Mouse (Mus musculus) limb, embryonic 10.5 days (tissue): Measurements from ENCODE around the gene Nkain2. TPM values are rescaled to one million over a fixed set of nuclear protein-coding genes. Genes with fewer than 3 reads are reported as not detected.

Experiments used
- DNase-seq: peaks from one replicate; pipeline ENCODE4 v3.0.0-alpha.2; 2017; ENCODE audit warnings: low spot score
- H3K27ac ChIP-seq: fragments of 300-500 bp; sonication (generic); 2 replicates; pipeline ENCODE4 v1.5.1; 2016; ENCODE audit warnings: mild to moderate bottlenecking
- H3K27me3 ChIP-seq: fragments of 300-500 bp; sonication (generic); 2 replicates; pipeline ENCODE4 v1.6.1; 2016; ENCODE audit warnings: low read depth, mild to moderate bottlenecking; ENCODE audit not compliant: poor library complexity, severe bottlenecking
- H3K36me3 ChIP-seq: fragments of 300-500 bp; sonication (generic); 2 replicates; pipeline ENCODE4 v1.6.1; 2016; ENCODE audit warnings: mild to moderate bottlenecking, moderate library complexity
- H3K4me1 ChIP-seq: fragments of 300-500 bp; sonication (generic); 2 replicates; pipeline ENCODE4 v1.6.1; 2016
- H3K4me3 ChIP-seq: fragments of 300-500 bp; sonication (generic); 2 replicates; pipeline ENCODE4 v1.5.1; 2016; ENCODE audit warnings: mild to moderate bottlenecking, moderate library complexity
- H3K9me3 ChIP-seq: fragments of 300-500 bp; sonication (generic); replicated peaks from 2 replicates; pipeline ENCODE4 v1.6.1; 2016; ENCODE audit warnings: mild to moderate bottlenecking
- WGBS: fragments of 180-500 bp; shearing (Covaris S2); methylation state at CpG from one replicate; pipeline ENCODE4 v1.1.7; 2016; 5-methylcytosine and 5-hydroxymethylcytosine counted together
- polyA plus RNA-seq: library from polyadenylated mRNA; unstranded; fragments of >200 nt; fragmentation: Nextera tagmentation; extraction: Ambion mirVana; gene quantifications from 2 replicates; pipeline ENCODE4 v1.2.1, GENCODE M21; 2016

The Nkain2 gene
- polyA plus RNA-seq, 1 experiment from 2014 or later: 0.18 TPM

DNA sequence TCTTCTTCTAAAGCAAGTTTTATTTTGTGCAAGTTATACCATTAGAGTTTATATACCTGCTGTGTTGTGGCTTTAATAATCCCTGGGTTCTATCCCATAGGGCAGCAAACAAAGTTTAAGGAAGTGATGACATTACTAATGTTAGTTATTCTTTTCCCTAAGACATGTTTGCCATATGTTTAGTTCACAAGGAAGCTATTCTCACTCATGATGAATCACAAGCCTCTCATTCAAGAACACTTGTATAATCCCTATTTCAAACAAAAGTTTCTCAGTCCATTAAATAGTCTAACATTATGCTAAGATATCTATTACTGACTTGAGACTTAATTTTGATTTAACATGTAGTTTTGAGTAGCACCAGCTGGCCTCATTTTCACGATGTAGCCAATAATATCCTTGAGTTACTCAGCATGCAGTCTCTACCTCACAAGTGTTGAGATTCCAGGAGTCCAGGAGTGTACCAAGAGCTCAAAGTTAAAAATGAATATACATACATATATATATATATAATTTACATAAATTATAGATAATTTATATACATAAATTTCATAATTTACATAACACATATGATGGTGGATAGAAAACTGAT is 395.6 kb downstream of the Nkain2 start:
- Histone ChIP-seq H3K4me1 (no peaks in the 10 kb centered on the region), H3K27ac (no peak overlapping the region), H3K36me3 (no peaks in the 10 kb centered on the region), H3K9me3 (no peaks in the 10 kb centered on the region), H3K4me3 (no peak overlapping the region), H3K27me3 (no peaks in the 10 kb centered on the region)
- 98% methylated on average over 1 of the region's 1 CpGs for WGBS
- no peak for DNase-seq

DNA sequence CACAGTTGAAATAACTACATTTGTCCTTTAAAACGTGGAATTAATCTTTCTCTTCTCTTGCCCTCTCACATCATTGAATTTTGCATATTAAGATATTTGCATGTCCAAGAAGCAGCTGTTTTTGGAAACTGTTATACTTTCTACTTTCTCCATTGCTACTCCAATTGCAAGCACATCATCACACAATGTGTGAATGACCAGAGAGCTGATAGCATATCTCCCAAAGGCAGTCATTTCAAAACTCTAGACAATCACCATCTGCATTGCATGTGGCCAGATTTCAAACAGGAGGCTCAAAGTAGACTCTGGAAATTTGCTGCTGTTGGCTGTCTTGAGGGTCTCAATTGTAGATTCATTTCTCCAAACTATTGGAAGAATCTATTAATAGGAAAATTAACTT is 396.7 kb downstream of the Nkain2 start:
- no peak for DNase-seq
- 61% methylated on average over 1 of the region's 1 CpGs for WGBS
- no peaks in the 10 kb centered on the region for H3K36me3 ChIP-seq
- no peak overlapping the region for H3K4me3 ChIP-seq
- no peak overlapping the region for H3K27ac ChIP-seq
- no peaks in the 10 kb centered on the region for H3K4me1 ChIP-seq
- no peaks in the 10 kb centered on the region for H3K27me3 ChIP-seq
- H3K9me3 ChIP-seq: no peaks in the 10 kb centered on the region

DNA sequence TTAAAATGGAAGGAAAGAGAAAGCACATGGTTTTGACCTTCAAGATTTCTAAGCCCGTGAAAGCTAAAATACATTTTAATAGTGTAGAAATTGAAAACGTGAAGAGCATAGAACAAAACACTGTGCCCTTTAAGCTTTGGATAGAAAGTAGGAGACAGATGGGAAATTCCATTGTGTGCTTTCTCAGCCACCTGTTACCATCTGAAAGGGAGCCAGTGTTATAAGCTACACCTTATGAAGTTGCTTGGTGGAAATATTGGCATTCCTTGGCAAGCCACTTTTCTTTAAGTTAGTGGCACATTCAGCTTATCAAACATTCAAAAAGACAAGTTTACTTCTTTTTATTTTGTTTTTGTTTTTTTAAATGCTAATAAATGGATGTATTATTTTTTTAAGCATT is 427.5 kb downstream of the Nkain2 start:
- Histone ChIP-seq H3K4me3 (no peak overlapping the region), H3K27ac (no peak overlapping the region), H3K4me1 (no peaks in the 10 kb centered on the region), H3K27me3 (no peaks in the 10 kb centered on the region), H3K36me3 (no peaks in the 10 kb centered on the region), H3K9me3 (no peaks in the 10 kb centered on the region)
- no peak for DNase-seq
- 81% methylated on average over 2 of the region's 2 CpGs for WGBS

DNA sequence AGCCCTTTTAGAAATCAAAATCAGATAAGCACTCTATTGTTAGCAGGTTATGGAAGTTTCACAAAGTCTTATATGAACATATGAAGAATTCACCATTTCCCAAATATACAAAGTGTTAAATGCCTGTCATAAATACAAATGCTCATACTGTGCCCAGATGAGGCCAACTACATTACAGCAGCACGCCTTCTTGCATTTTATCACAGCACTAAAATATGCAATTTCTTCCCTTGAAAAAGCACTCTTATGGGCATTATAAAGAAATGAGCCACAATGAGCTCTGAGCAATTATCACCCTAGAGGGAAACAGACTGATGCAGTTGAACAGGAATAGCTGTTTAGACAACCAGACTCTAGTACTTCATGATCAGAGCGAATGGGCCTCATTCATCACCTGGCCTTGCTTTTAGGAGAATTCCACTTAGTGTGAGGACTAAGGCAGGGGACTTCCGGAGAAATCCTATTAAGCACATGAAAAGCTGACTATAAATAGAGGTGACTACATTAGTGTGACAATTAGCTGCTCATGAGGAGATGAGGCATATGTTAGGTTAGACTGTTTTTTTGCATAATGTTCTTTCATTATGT is 450.2 kb downstream of the Nkain2 start:
- 66% methylated on average over 3 of the region's 3 CpGs for WGBS
- Histone ChIP-seq H3K9me3 (no peaks in the 10 kb centered on the region), H3K27me3 (no peaks in the 10 kb centered on the region), H3K27ac (no peak overlapping the region), H3K4me3 (no peak overlapping the region), H3K36me3 (no peaks in the 10 kb centered on the region), H3K4me1 (no peaks in the 10 kb centered on the region)
- DNase-seq: no peak

DNA sequence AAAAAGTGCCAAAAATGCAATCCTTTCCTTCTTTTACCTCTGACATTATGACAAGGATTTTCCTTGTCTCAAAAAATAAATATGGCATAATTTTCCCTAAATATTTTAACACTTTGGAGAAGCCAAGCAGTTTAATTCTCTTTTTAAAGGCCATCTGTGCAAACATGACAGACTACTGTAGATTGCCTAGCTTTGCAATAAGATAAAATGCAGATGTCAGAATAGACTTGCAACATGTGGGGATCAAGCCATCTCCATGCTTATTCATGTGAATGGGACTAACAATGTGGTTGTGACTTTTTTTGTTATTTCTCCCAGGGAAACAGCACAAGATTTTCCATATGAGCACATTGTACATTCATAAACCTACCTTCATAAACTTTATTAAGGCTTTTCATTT is 476.0 kb downstream of the Nkain2 start:
- Histone ChIP-seq H3K9me3 (no peaks in the 10 kb centered on the region), H3K4me3 (no peak overlapping the region), H3K36me3 (no peaks in the 10 kb centered on the region), H3K27me3 (no peaks in the 10 kb centered on the region), H3K4me1 (no peaks in the 10 kb centered on the region), H3K27ac (no peak overlapping the region)
- DNase-seq: no peak

DNA sequence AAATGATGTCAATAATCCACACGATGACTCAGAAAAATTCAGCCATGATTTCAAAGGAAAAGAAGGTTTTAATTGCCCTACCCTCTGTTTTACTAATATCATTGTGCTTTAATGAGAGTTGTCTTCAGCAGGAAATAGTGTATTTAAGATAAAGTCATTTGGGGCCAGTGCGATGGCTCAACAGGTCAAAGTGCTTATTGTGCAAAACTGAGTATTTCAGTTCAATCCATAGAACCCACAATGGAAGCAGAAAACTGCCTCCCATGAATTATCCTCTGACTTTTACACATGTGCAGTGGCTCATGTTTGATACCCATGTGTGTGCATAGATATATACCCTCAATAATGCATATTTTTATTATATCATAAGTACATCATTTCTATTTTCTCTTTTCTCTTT is 478.9 kb downstream of the Nkain2 start:
- no peak for DNase-seq
- 93% methylated on average over 2 of the region's 2 CpGs for WGBS
- Histone ChIP-seq H3K9me3 (no peaks in the 10 kb centered on the region), H3K36me3 (no peaks in the 10 kb centered on the region), H3K27ac (no peak overlapping the region), H3K4me3 (no peak overlapping the region), H3K27me3 (no peaks in the 10 kb centered on the region), H3K4me1 (no peaks in the 10 kb centered on the region)

DNA sequence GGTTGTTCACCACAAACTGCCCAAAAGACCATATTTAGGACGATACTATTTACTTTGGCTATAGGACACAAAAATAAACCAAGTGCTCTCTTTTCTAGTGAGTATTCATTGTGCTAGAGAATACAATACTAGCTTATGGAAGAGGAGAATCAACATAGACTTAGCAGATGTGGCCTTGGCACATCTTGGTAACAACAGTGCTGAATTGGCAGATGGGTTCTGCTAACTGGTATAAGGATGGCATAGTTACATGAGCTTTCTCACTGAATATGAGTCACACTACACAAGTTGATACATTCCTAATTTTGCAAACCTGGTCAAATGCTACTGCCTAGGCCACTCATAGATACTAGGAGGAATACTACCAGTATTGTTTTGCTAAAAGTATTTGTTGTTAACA is 489.3 kb downstream of the Nkain2 start:
- DNase-seq: no peak
- Histone ChIP-seq H3K27me3 (no peaks in the 10 kb centered on the region), H3K4me1 (no peaks in the 10 kb centered on the region), H3K27ac (no peak overlapping the region), H3K36me3 (no peaks in the 10 kb centered on the region), H3K4me3 (no peak overlapping the region), H3K9me3 (no peaks in the 10 kb centered on the region)
- 83% methylated on average over 1 of the region's 1 CpGs for WGBS

DNA sequence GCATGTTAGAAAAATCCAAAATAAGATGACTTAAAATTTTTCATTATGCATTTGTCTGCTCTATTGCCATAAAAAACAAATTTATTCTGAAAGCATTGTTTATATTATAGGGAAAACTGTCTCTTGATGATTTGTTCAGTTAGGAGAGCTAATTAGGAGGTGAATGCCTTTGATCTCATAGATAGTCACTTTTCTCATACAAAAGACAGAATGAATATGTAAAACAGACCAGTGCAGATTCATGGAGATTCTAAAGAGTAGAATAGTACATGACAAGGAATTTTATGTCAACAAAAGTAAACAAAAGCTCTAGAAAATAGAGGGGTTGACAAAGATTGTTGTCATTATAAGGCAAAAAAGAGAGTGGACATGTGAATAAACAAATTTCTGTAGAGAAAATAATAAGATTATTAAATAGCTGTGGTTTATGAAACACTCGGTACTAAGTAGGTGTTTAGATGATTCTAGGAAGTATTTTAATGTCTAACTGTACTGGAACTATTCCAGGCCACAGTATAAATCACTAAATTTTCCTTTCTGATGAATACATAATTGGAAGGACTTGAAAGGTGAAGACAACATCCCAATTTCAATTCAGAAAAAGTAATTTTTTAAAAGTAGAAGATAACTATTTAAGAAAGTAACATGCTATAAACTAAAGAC is 496.3 kb downstream of the Nkain2 start:
- no peaks in the 10 kb centered on the region for H3K4me1 ChIP-seq
- 88% methylated on average over 1 of the region's 1 CpGs for WGBS
- H3K9me3 ChIP-seq: no peaks in the 10 kb centered on the region
- DNase-seq: no peak
- no peaks in the 10 kb centered on the region for H3K27me3 ChIP-seq
- H3K4me3 ChIP-seq: no peak overlapping the region
- no peaks in the 10 kb centered on the region for H3K36me3 ChIP-seq
- no peak overlapping the region for H3K27ac ChIP-seq

DNA sequence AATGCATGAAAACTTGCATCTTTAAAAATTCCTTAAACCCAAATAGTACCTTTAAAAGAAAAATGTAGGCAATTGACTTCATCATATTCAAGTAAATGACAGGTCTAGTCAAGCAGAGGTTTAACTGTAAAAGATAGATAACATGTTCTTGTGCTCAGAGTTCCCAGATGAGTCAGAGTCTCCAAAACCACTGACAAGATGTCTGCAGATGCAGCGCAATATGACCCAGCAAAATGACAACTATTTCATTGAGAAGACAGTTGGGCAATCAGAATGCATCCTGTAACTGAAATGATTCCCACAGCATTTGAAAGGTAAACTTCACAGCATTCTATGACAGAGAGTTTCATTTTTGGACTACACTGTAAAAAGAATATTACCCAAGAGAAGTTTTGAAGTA is 496.9 kb downstream of the Nkain2 start:
- no peak for DNase-seq
- H3K4me1 ChIP-seq: no peaks in the 10 kb centered on the region
- no peaks in the 10 kb centered on the region for H3K9me3 ChIP-seq
- no peak overlapping the region for H3K4me3 ChIP-seq
- H3K27ac ChIP-seq: no peak overlapping the region
- 93% methylated on average over 1 of the region's 1 CpGs for WGBS
- no peaks in the 10 kb centered on the region for H3K27me3 ChIP-seq
- H3K36me3 ChIP-seq: no peaks in the 10 kb centered on the region

DNA sequence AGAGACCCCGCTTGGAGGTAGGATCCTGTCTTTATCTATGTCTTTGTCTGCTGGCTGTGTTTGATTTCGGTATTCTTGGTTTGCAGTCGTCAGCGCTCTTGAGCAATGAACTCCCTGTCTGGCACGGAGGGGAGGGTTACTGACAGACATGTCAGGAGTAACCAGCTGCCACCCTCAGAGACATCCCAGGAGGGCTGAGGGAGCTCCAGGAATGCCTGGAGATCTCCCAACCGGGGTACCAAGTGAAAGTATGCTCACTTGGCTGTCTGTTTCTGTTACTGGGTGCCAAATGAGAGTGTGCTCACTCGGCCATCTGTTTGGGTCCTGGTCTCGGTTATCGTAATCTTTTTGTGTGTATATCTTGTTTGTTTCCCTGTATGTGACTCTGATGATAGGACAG is 577.5 kb downstream of the Nkain2 start:
- no peak for DNase-seq
- H3K4me1 ChIP-seq: no peaks in the 10 kb centered on the region
- no peaks in the 10 kb centered on the region for H3K27me3 ChIP-seq
- WGBS: 91% methylated on average over 9 of the region's 9 CpGs
- H3K36me3 ChIP-seq: no peaks in the 10 kb centered on the region
- H3K9me3 ChIP-seq: no peaks in the 10 kb centered on the region
- no peak overlapping the region for H3K4me3 ChIP-seq
- no peak overlapping the region for H3K27ac ChIP-seq

DNA sequence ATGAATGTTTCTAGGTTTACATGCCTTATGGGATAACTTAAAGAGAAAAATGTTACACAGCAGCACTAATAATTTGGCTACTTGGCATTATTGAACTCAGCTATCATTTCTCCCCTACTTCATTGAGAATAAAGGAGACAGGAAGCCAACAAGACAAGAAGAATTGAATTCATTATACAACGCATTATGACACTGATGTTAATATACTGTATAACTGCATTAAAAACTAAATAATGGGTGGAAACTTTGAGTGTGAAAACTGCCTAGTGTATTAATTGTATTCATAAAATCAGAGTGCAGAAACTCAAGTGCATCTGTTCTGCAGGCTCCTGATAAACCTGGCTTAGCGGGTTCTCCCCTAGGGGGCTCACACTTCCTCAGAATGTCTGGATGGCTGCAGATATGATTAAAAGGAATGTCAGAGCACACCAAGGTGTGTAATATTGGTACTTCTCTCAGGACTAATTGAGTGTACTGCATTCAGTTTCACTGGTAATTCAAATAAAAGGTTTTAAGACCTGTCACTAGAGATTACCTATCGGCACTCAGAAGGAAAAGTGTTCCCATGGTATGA is 589.2 kb downstream of the Nkain2 start:
- no peaks in the 10 kb centered on the region for H3K9me3 ChIP-seq
- H3K36me3 ChIP-seq: no peaks in the 10 kb centered on the region
- no peaks in the 10 kb centered on the region for H3K4me1 ChIP-seq
- no peak overlapping the region for H3K4me3 ChIP-seq
- no peaks in the 10 kb centered on the region for H3K27me3 ChIP-seq
- H3K27ac ChIP-seq: no peak overlapping the region
- no peak for DNase-seq
- 90% methylated on average over 3 of the region's 3 CpGs for WGBS

DNA sequence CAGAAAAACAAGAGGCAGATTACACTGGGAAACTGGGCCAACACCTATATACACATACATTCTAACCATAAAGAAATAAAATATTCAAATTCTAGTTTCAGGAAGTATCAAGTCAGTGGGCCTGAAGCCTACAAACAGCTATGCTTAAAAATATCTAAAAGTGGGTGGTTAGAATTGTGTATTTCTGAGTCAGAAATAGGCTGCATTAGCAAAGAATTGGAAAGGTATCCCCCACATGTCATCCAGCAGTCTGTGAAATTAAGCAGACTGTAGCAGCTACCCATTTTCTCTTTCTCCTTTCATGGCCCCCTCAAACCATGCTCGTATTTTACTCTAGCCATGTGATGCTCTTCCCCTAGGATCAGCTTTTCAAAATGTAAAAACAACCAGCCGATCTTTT is 599.8 kb downstream of the Nkain2 start:
- 81% methylated on average over 2 of the region's 2 CpGs for WGBS
- DNase-seq: no peak
- no peaks in the 10 kb centered on the region for H3K4me1 ChIP-seq

DNA sequence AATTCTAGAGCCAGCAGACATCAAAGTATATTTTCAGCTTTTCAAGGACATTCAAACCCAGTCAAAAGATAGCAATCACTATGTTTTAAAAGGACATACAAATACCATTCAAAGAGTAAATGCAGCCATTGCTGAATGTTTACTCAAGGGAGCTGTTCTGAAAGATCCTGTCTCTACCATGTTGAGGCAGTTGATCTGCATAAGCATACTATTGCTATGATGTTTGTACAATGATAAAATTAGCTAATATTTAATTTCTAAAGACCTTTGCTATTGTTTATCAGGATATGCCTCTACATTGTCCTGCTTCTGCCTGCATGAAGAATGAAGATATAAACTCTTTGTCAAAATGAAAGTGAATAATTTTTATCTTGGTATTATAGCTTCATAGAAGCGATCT is 606.6 kb downstream of the Nkain2 start:
- Histone ChIP-seq H3K4me3 (no peak overlapping the region), H3K9me3 (no peaks in the 10 kb centered on the region), H3K36me3 (no peaks in the 10 kb centered on the region), H3K4me1 (no peaks in the 10 kb centered on the region), H3K27me3 (no peaks in the 10 kb centered on the region), H3K27ac (no peak overlapping the region)
- 94% methylated on average over 1 of the region's 1 CpGs for WGBS
- no peak for DNase-seq

More for the DNA sequence above, 599.8 kb downstream of the Nkain2 start:
- H3K4me3 ChIP-seq: no peak overlapping the region
- H3K9me3 ChIP-seq: no peaks in the 10 kb centered on the region
- H3K36me3 ChIP-seq: no peaks in the 10 kb centered on the region
- no peak overlapping the region for H3K27ac ChIP-seq
- H3K27me3 ChIP-seq: no peaks in the 10 kb centered on the region
